Mouse (Mus musculus) kidney, postnatal 36 days (tissue): ENCODE data around the gene Mfsd12.

Source experiments
- DNase-seq, 2 experiments: peaks; one replicate each; pipeline ENCODE4 v3.0.0; 2021 to 2022; ENCODE audit warnings: mixed read lengths in 2 of 2

Gene Mfsd12

DNA sequence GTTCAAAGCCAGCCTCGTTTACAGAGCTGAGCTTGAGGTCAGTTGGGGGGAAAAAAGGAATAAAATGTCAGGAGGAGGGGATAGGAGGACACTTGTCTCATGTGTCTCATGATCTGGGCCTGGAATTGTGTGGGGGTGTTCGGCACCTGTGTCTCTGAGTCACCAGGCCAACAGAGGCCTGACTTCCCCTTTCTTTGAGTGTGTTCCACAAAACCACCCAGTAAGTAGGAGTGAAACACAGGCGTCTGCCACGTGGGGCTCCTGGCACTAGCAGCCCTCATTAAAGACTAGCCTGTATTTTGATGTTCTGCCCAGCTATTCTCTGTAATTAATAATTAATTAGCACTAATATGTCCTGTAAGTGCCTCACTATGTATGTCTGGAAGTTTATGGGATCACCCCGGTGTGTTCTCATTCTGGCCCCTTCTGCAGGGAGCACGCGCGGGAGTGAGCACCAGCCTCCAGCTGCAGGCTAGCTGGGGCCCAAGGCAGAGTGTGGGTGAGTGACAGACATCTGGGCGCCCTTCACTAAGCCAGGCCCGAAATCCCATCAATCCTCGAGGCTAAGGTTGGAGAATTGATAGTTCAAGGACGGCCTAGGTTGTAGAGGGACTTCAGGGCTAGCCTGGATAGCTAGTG lies 820 bp upstream of the Mfsd12 start:
- DNase-seq: peak; percentile 60 to 62

DNA sequence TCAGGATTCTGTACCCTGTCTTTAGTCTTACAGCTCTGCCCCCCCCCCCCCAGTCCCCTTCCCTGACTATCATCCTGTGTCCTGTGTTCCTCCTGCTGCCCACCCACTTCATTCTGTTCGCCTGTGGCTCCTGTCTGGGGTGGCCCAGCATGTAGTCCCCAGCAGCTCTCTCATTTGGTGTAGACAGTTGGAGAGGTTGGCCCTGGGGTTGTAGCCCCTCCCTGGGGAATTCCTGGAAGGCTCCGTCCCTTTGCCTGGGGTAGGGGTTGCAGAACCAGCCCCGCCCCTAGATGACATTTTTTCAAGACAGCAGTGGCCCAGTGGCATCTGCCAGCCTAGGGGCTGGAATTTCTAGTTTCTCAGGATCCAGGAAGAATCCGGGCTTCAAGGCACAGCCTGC lies 918 bp downstream of the Mfsd12 start:
- no peak for DNase-seq

- DNase-seq: peak; percentile 53 to 75
Measured at GRCm38 (mm10) chr10:81358841-81359240, 1.6 kb downstream of the Mfsd12 start.

DNA sequence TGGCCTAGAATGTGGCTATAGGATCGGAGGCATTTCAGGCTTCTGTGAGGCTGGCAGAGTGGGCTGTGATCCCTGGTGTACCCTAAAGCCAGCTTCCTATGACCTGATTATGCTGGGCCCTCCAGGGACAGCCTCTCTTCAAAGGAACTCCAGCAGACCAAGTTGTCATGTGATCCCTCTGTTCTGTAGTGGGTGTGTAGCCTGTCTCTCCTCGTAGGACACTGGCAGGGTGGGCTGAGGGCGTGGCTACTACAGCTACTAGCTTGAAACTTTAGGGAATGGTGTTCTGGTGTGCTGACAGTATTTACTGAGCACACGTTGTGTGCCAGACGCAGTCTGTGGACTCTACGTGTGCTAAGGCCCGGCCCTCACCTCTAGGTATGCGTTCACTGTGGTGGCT lies 3.4 kb downstream of the Mfsd12 start:
- no peak for DNase-seq

GRCm38 (mm10) chr10:81362336-81362949 lies 5.2 kb downstream of the Mfsd12 start:
- DNase-seq: no peak

DNA sequence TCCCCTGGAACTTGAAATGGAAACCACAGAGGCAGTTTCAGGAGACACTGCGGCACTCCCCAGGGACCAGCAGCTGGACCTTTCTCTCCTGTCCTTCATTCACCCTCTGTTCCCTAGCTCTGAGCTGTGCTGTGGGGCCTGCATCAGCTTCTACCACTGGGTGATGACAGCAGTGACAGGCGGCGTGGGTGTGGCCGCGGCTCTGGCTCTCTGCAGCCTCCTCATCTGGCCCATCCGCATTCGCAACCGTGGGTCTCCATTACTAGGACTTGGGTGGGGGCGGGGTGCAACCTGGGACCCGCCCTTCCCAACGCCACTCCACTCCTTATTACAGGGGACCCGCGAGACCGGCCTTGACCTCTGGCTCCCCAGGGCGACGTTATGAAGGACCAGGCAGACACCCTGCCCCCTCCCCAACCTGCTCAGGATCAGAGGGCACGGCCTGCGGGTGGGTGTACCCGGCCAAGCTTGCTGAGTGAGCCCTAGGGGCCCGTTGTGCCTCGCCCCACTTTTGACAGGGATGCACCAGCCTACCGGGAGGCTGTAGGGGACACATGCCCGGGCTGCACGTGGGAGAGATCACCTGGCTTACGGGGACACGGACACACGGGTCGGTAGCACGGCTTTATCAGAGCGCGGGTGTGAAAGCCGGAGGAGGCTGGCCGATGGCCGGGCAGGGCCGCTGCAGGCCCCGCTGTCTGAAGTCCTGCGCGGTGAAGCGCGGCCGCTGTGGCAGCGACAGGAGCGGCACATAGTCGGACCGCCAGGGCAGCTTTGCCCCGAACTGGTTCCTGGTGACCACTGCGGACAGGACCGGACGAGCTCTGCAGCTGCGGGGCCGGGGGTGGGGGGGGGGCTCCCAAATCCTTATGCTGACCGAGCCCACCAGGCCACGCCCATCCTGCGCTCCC lies 6.4 kb downstream of the Mfsd12 start:
- peak in 1 of 2 experiments; percentile 78 for DNase-seq

- peak in 1 of 2 experiments; percentile 37 for DNase-seq
Measured at GRCm38 (mm10) chr10:81364666-81365065, 7.4 kb downstream of the Mfsd12 start.

DNA sequence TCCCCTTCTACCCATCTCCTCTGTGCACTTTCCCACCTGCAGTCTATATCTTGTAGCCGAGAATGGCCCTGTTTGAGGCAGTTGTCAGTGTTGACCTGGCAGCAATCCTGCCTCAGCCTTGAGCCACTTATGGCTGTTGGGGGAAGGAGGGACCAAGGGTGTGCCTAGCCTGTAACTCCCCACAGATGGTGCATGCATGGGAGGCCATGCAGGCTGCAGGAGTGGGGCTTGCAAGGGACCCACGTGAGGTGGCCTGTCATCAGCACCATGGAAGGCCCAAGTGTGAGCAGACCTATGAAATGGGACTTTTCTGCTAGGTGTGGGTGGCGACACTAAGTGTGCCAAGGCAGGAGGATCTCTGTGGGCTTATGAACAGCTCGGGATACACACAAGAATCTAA lies 7.8 kb downstream of the Mfsd12 start:
- DNase-seq: no peak

DNA sequence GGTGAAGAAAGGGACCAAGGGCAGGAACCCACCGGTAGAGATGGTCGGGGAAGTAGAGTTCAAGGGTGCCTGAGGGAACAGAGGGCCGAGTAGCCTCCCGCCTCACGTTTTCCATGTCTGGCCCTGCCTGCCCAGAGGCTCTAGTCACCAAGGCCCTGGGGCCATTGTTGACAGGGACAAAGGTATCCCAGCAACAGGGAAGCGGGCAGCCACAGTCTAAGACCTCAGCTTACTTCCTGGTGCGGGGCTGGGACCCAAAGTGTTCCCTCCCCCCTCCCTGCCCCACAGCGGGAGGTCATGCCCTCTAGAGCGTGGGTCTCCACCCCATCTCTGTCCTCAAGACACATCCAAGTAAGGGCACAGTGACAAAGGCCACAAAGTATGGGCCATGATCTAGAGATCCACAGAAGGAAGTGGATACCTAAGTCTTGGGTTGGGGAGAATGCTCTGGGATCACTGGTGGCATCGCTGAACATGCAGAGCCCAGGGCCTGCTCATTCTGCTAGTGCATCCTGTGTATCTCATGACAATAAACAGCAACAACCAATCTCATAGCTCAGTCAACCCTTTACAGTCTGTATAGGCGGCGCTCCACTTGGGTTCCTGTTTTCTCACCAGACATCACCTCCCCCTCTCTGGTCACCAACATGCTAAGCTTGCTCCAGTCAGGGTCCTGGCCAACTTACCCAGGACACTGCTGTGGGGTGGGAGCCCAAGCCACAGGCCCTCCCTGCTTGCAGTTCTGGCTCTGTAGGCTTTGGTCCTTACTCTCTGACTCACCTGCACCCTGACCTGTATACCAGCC lies 8.6 kb downstream of the Mfsd12 start, which contains the start of gene 4930404N11Rik:
Gene 4930404N11Rik (minus strand): TSS at position 145 of the 805 bp plus-strand sequence.
- DNase-seq: no peak

GRCm38 (mm10) chr10:81366477-81367206 lies 9.4 kb downstream of the Mfsd12 start:
- peak; percentile 46 to 49 for DNase-seq

GRCm38 (mm10) chr10:81367207-81367495 lies 9.9 kb downstream of the Mfsd12 start:
- no peak for DNase-seq

DNA sequence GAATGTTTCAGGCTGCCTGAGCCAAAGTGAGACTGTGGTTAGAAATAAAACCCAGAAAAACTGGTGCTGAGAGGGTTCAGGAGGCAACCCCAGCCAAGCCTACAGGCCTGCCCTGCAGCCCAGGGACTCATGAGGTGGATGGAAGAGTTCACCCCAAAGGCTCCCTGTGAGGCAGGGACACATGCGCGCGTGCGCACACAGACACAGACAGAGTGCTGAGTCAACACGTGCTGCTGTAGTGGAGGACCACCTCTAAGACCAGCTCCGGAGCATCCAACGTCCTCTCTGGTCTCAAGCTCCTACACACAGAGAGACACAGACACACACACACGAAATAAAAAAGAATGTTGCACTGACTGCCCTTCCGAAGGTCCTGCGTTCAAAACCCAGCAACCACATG lies 18.0 kb downstream of the Mfsd12 start:
- DNase-seq: no peak

DNA sequence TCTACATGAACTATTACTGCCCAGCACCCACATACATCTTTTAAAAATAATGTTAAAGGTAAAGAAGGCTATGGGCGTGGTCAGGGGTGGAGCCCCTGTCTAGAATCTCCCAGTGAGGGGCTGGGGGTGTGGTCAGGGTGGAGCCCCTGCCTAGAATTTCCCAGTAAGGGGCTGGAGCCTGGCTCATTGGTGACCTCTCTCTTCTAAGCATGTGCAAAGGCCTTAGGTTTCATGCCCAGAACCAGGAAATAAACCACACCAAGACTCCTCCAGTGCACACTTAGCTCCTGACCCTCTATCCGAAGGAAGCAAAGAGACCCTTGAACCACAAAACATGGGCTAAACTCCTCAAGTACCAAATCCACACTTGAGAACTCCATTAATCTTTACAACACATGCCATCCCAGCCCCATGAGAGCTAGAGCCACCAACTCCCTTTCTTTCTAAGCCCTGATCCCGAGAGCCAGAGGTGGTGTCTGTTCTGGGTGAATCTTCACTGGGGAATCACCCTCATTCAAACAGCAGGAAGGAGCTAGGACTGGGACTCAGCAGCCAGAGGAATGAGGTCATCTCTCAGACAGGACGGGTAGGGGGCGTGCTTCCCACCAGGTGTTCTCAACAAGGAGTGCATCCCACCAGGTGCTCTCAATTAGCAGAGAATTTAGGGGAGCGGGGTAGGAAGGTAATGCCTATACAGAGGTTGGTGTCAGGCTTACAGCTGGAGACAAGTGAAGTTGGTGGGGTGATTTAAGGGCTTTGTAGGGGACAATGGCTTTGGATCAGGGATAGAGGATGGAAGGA lies 19.5 kb downstream of the Mfsd12 start:
- no peak for DNase-seq

DNA sequence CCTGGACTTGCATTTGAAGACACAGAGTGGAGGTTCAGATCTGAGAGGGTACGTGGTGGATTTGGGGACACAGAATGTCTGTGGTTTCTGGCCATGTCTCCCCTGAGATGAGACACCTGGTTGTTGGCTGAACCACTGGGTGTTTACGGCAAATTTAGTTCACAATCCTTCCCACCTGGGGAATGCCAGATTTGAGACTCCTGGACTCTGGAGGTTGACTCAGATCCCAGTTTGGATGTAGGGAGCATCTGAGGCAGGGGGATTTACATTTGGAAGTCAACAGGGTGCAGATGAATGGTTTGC lies 20.0 kb downstream of the Mfsd12 start:
- no peak for DNase-seq

- no peak for DNase-seq
Measured at GRCm38 (mm10) chr10:81377793-81378552, 20.7 kb downstream of the Mfsd12 start, which contains the start of gene Fzr1. TSS of gene Fzr1 (minus strand) at chr10:81378516.

DNA sequence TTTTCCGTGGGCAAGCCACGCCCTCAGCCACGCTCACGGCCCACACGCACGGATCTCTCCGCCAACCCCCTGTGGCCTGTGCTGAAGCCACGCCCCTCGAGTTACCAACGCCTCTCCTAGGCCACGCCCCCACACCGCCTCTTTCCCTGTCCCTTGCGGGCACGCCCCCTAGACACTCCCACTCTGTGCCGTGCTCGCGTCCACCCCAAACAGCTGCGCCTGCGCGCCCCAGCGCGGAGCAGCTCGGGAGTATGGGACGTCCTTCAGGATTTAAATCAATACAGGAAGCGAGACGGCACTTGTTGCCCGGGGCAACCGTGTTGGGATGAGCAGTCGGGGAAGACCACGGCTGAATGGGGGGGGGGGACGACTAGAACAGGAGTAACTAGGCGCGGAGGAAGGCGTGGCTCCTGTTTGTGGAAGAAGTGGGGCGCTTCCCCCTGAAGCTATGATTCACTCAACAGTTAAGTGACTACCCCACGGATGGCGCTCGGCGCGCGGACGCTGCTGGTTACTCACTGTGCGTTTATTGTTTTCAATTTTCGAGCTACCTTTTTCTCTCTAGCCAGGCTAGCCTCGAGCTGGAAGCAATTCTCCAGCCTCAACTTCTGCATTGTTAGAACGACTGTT lies 21.4 kb downstream of the Mfsd12 start:
- peak; percentile 100 for DNase-seq

DNA sequence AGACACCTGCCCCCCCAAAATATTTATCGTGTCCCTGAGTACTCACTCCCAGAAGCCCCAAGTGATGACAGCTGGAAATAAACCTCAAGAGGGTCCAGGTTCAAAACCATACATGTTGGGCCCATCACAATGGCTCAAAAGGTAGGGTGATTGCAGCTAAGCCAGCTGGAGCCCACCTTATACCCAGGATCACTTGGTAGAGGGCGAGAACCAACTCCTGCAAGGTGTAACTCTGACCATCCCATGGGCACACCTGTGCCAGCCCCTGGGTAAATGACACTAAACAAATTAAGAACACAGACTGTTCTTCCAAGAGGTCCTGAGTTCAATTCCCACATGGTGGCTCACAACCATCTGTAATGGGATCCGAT lies 21.9 kb downstream of the Mfsd12 start:
- no peak for DNase-seq

- no peak for DNase-seq
Measured at GRCm38 (mm10) chr10:81379809-81380378, 22.6 kb downstream of the Mfsd12 start.

DNA sequence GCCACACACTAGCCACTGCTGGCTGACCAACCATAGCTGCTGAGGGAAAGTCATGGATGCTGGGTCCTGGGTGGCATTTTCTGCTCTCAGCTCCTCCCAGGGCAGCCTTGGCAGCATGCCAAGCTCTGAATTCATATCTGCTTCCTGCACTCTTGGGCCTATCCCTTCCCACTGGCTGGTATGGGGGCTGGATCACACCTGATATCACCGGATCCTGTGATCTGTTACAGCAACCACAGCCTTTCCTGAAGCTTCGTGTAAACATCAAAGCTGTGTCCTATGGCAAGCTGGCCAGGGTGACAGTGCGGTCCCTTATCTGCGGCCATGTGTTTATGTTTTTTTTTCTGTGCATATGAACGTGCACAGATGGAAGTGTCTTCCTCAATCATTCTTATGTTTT lies 24.7 kb downstream of the Mfsd12 start:
- DNase-seq: no peak
